Mouse (Mus musculus) MEL (cell line): Measurements from ENCODE around the gene Cpa4. TPM values are rescaled to one million over a fixed set of nuclear protein-coding genes. Genes with fewer than 3 reads are reported as not detected.

ENCODE experiments used
- DNase-seq: peaks from one replicate; pipeline ENCODE4 v3.0.0; 2011; ENCODE audit warnings: low read depth, low spot score
- H3K27ac ChIP-seq: 2 replicates; pipeline ENCODE4 v1.5.1; 2012; ENCODE audit warnings: low read depth, mild to moderate bottlenecking, control low read depth, low read length, moderate library complexity; ENCODE audit not compliant: control insufficient read depth
- H3K27me3 ChIP-seq, 2 experiments: fragments of 150-350 bp in 1 of 2; sonication (generic) in 1 of 2; 2 replicates each; pipeline ENCODE4 v1.6.1; 2012; ENCODE audit warnings: low read length in 2 of 2, mild to moderate bottlenecking in 2 of 2, improper control_type of control experiment in 1 of 2, moderate library complexity in 1 of 2; ENCODE audit not compliant: insufficient read depth in 2 of 2, control insufficient read depth in 1 of 2
- H3K36me3 ChIP-seq, 2 experiments: 2 replicates each; pipeline ENCODE4 v1.6.1; 2012 to 2014; ENCODE audit warnings: low read length in 2 of 2, improper control_type of control experiment in 1 of 2, inconsistent platforms in 1 of 2, mild to moderate bottlenecking in 1 of 2; ENCODE audit not compliant: insufficient read depth in 2 of 2, control insufficient read depth in 1 of 2
- H3K4me1 ChIP-seq, 2 experiments: fragments of 150-350 bp in 1 of 2; sonication (generic) in 1 of 2; 2 replicates each; pipeline ENCODE4 v1.6.1; 2012; ENCODE audit warnings: low read length in 2 of 2, improper control_type of control experiment in 1 of 2, mild to moderate bottlenecking in 1 of 2; ENCODE audit not compliant: insufficient read depth in 2 of 2, control insufficient read depth in 1 of 2
- H3K4me3 ChIP-seq, 2 experiments: fragments of 150-350 bp in 1 of 2; sonication (generic) in 1 of 2; 2 replicates each; pipeline ENCODE4 v1.5.1; 2012; ENCODE audit warnings: low read depth in 2 of 2, low read length in 2 of 2, mild to moderate bottlenecking in 2 of 2, moderate library complexity in 2 of 2, control low read depth in 1 of 2, improper control_type of control experiment in 1 of 2; ENCODE audit not compliant: control insufficient read depth in 1 of 2, insufficient read depth in 1 of 2
- H3K79me2 ChIP-seq: 2 replicates; pipeline ENCODE4 v1.6.1; 2012; ENCODE audit warnings: mild to moderate bottlenecking, low read length, moderate library complexity; ENCODE audit not compliant: control insufficient read depth, poor library complexity, insufficient read depth
- H3K9ac ChIP-seq: 2 replicates; pipeline ENCODE4 v1.6.1; 2012; ENCODE audit warnings: low read depth, mild to moderate bottlenecking, control low read depth, low read length, moderate library complexity; ENCODE audit not compliant: control insufficient read depth, poor library complexity, severe bottlenecking
- H3K9me3 ChIP-seq: fragments of 150-350 bp; sonication (generic); replicated peaks from 2 replicates; pipeline ENCODE4 v1.6.1; 2012; ENCODE audit warnings: mild to moderate bottlenecking, low read length, improper control_type of control experiment, moderate library complexity; ENCODE audit not compliant: insufficient read depth
- CHD1 ChIP-seq: IDR thresholded peaks from 2 replicates; pipeline ENCODE4 v1.6.1; 2012; ENCODE audit warnings: low read depth, mild to moderate bottlenecking, inconsistent platforms, low read length, improper control_type of control experiment
- E2F4 ChIP-seq: IDR thresholded peaks from 2 replicates; pipeline ENCODE4 v1.6.1; 2011; ENCODE audit warnings: low read depth, low read length, improper control_type of control experiment, borderline replicate concordance
- EP300 ChIP-seq, 2 experiments: IDR thresholded peaks; 2 replicates each; pipeline ENCODE4 v1.6.1; 2011; ENCODE audit warnings: improper control_type of control experiment in 2 of 2, low read length in 2 of 2, low read depth in 1 of 2, mild to moderate bottlenecking in 1 of 2
- KAT2A ChIP-seq: conservative IDR thresholded peaks from 2 replicates; pipeline ENCODE4 v1.6.1; 2012; ENCODE audit warnings: low read depth, low read length, improper control_type of control experiment, inconsistent platforms
- MAFK ChIP-seq: IDR thresholded peaks from 2 replicates; pipeline ENCODE4 v1.6.1; 2011; ENCODE audit warnings: low read depth, mild to moderate bottlenecking, low read length, improper control_type of control experiment, borderline replicate concordance
- MAZ ChIP-seq: IDR thresholded peaks from 2 replicates; pipeline ENCODE4 v1.6.1; 2012; ENCODE audit warnings: low read depth, mild to moderate bottlenecking, inconsistent platforms, low read length, improper control_type of control experiment
- MEF2A ChIP-seq: IDR thresholded peaks from 2 replicates; pipeline ENCODE4 v1.6.1; 2014; ENCODE audit warnings: low read depth, mild to moderate bottlenecking, inconsistent platforms, low read length, improper control_type of control experiment; ENCODE audit not compliant: poor library complexity, insufficient replicate concordance, severe bottlenecking; ENCODE audit errors: extremely low read depth
- MYC ChIP-seq: IDR thresholded peaks from 2 replicates; pipeline ENCODE4 v1.6.1; 2011; ENCODE audit warnings: low read depth, mild to moderate bottlenecking, low read length, improper control_type of control experiment, moderate library complexity
- NELFE ChIP-seq: IDR thresholded peaks from 2 replicates; pipeline ENCODE4 v1.6.1; 2011; ENCODE audit warnings: low read depth, low read length, improper control_type of control experiment
- NRF1 ChIP-seq: IDR thresholded peaks from 2 replicates; pipeline ENCODE4 v1.6.1; 2014; ENCODE audit warnings: low read depth, mild to moderate bottlenecking, inconsistent platforms, low read length, improper control_type of control experiment, moderate library complexity; ENCODE audit not compliant: poor library complexity, insufficient read depth, severe bottlenecking
- POLR2AphosphoS5 ChIP-seq: IDR thresholded peaks from 2 replicates; pipeline ENCODE4 v1.6.1; 2012; ENCODE audit warnings: low read depth, borderline replicate concordance, mild to moderate bottlenecking, inconsistent platforms, low read length, moderate library complexity, mixed read lengths
- RAD21 ChIP-seq: IDR thresholded peaks from 2 replicates; pipeline ENCODE4 v1.6.1; 2011; ENCODE audit warnings: mild to moderate bottlenecking, low read depth, low read length, improper control_type of control experiment
- SIN3A ChIP-seq: IDR thresholded peaks from 2 replicates; pipeline ENCODE4 v1.6.1; 2012; ENCODE audit warnings: low read length, improper control_type of control experiment, inconsistent platforms
- TAL1 ChIP-seq: IDR thresholded peaks from 2 replicates; pipeline ENCODE4 v1.6.1; 2012; ENCODE audit warnings: mild to moderate bottlenecking, inconsistent platforms, low read length, moderate library complexity, mixed read lengths
- TBP ChIP-seq: IDR thresholded peaks from 2 replicates; pipeline ENCODE4 v1.8.0; 2011; ENCODE audit warnings: low read depth, low read length, improper control_type of control experiment
- TCF12 ChIP-seq: IDR thresholded peaks from 2 replicates; pipeline ENCODE4 v1.6.1; 2014; ENCODE audit warnings: low read depth, mild to moderate bottlenecking, inconsistent platforms, low read length, improper control_type of control experiment, moderate library complexity
- USF1 ChIP-seq: IDR thresholded peaks from 2 replicates; pipeline ENCODE4 v1.6.1; 2014; ENCODE audit warnings: low read depth, mild to moderate bottlenecking, inconsistent platforms, low read length, improper control_type of control experiment, moderate library complexity
- USF2 ChIP-seq, 2 experiments: IDR thresholded peaks; 2 replicates each; pipeline ENCODE4 v1.6.1; 2011 to 2012; ENCODE audit warnings: improper control_type of control experiment in 2 of 2, low read length in 2 of 2, borderline replicate concordance in 1 of 2, inconsistent platforms in 1 of 2, low read depth in 1 of 2, mild to moderate bottlenecking in 1 of 2; ENCODE audit not compliant: insufficient read depth in 1 of 2
- ZC3H11A ChIP-seq: IDR thresholded peaks from 2 replicates; pipeline ENCODE4 v1.6.1; 2012; ENCODE audit warnings: low read depth, mild to moderate bottlenecking, inconsistent platforms, low read length, improper control_type of control experiment
- polyA plus RNA-seq, 2 experiments: library from polyadenylated mRNA; stranded (reverse) in 1 of 2; unstranded in 1 of 2; fragments of >175 nt in 1 of 2; fragments of >200 nt in 1 of 2; gene quantifications; 2 replicates each; pipeline versions ENCODE4 v1.2.1 to v1.2.4; 2012; ENCODE audit warnings: low replicate concordance in 2 of 2, low read depth in 1 of 2; ENCODE audit not compliant: insufficient read length in 2 of 2, insufficient read depth in 1 of 2, missing spikeins in 1 of 2
- total RNA-seq: library from RNA; depleted of rRNA; stranded (reverse); fragments of 300-350 nt; gene quantifications from 2 replicates; pipeline ENCODE4 v1.2.3, GENCODE M21; 2012

The Cpa4 gene
- total and polyA plus RNA-seq, 3 experiments, result not detected

DNA sequence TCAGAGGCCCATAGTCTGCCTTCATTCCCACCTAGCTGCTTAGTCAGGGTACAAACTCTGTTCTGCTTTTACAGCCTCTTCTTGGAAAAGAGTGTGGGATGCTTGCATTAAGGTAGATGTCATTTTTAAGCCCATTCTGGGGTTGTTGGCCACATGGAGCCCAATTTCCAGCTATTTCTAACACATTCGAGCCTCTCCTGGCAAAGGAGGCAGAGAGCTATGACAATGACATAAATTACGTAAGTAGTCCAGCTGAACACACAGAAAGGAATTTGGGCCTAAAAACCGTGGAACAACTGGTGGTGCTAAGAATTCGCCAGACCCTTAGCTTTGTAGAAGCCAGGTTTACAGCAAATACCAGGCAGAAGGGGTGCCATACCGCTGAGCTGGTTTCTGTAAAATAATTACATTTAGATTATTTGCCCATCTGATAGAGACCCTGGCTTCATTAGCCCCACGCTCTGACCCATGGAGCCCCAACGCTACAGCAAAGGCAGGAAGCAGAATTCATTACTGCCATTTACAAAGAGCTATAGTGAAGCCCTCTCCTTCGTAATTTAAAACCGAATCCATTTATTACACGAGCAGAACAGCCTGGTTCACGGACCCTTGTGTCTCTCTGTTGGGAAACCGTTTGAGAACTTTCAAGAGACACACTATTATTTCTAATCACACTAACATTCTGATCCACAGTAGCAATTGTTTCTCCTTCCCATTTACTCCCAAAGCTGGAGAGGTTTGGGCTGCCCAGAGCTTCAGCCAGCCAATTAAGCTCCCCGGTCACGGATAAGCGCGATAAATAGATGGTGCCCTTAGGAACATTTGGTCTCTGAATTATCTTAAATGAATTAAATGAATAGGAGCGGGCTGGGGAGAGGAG, 12.0 kb downstream of the Cpa4 start:
- DNase-seq, result no peak
- no peaks in the 10 kb centered on the region for H3K9me3 ChIP-seq
- H3K4me1 ChIP-seq, result no peaks in the 10 kb centered on the region
- no peak for TF ChIP-seq MAFK
- TF ChIP-seq USF2 (IDR thresholded peaks at IDR 0.05; ENCODE audit: borderline replicate concordance in 1 of 2, insufficient read depth in 1 of 2, low read depth in 1 of 2, low read length in 2 of 2), result no peak
- no peak for TF ChIP-seq POLR2AphosphoS5
- no peak for TF ChIP-seq TAL1
- TF ChIP-seq USF1, result no peak
- no peak for TF ChIP-seq SIN3A
- TF ChIP-seq KAT2A, result no peak
- no peak for TF ChIP-seq MEF2A
- no peak for TF ChIP-seq TBP
- TF ChIP-seq CHD1, result no peak
- no peak for TF ChIP-seq RAD21
- no peak for TF ChIP-seq ZC3H11A
- no peak overlapping the region for H3K4me3 ChIP-seq
- peaks cover 0 to 1% of the 10 kb centered on the region in 2 experiments; a peak in 2 of 4 replicates for H3K27me3 ChIP-seq
- no peak overlapping the region for H3K27ac ChIP-seq
- no peaks in the 10 kb centered on the region for H3K36me3 ChIP-seq
- no peak overlapping the region for H3K9ac ChIP-seq
- H3K79me2 ChIP-seq, result no peaks in the 10 kb centered on the region

GRCm38 (mm10) chr6:30580841-30581176, 12.6 kb downstream of the Cpa4 start:
- H3K27ac ChIP-seq, result no peak overlapping the region
- no peaks in the 10 kb centered on the region for H3K4me1 ChIP-seq
- no peaks in the 10 kb centered on the region for H3K79me2 ChIP-seq
- H3K9ac ChIP-seq, result no peak overlapping the region
- no peak overlapping the region for H3K4me3 ChIP-seq
- no peaks in the 10 kb centered on the region for H3K36me3 ChIP-seq
- H3K27me3 ChIP-seq, result peaks cover 0 to 1% of the 10 kb centered on the region in 2 experiments; a peak in 2 of 4 replicates
- no peaks in the 10 kb centered on the region for H3K9me3 ChIP-seq
- DNase-seq, result no peak
- no peak for TF ChIP-seq USF1
- no peak for TF ChIP-seq EP300 (IDR thresholded peaks at IDR 0.05; ENCODE audit: low read depth in 1 of 2, low read length in 2 of 2)
- no peak for TF ChIP-seq TBP
- no peak for TF ChIP-seq TCF12
- TF ChIP-seq MAZ, result no peak
- no peak for TF ChIP-seq NELFE
- no peak for TF ChIP-seq NRF1
- TF ChIP-seq MEF2A, result no peak
- TF ChIP-seq MYC, result no peak
- TF ChIP-seq E2F4, result no peak
